Mouse (Mus musculus) kidney, adult 2 months (tissue): ENCODE measurements around the gene Pml.

Experiments used
- CTCF ChIP-seq: fragments of 200-500 bp; conservative IDR thresholded peaks from 2 replicates; pipeline ENCODE4 v1.5.1; 2011; ENCODE audit warnings: low read depth, mild to moderate bottlenecking, control low read depth, low read length, moderate library complexity, mixed read lengths; ENCODE audit not compliant: insufficient read depth, insufficient read length
- POLR2A ChIP-seq: fragments of 200-500 bp; IDR thresholded peaks from one replicate; pipeline ENCODE4 v1.6.1; 2011; ENCODE audit warnings: low read depth, low read length, control low read depth

DNA sequence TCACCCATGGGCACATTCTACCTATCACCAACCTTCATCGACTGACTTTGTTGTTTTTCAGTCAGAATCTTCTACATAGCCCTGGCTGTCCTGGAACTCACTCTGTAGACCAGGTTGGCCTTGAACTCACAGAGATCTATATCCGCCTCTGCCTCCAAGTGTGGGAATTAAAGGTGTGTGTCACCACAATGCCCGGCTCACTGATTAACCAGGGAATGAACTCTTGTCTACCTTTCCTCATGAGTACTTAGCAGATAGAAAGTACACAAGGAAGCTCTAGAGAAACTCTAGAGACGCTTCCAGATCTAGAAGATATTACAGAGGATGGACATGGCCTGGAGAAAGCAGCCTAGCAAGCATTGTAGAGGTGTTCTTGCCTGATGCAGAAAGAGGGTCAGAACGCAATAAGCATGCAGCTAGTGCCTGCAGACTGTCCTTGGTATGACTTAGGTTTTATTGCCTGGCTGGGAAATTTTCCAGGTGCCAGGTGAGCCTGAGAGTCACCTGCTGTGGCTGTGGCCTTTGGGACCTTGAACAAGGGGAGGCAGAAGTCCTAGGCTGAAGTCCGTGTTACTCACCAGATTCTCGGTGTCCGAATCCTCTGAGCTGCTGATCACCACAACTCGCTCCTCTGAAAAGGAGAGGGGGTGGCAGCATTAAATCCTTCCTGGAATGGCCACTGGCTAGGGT lies 20.7 kb downstream of the Pml start:
- TF ChIP-seq POLR2A, result no peak
- TF ChIP-seq CTCF, result no peak
